Mouse (Mus musculus): ENCODE measurements around the gene Msantd4. TPM values are rescaled to one million over a fixed set of nuclear protein-coding genes. Genes with fewer than 3 reads are reported as not detected.
"Not testable (repeated sequence)": the region's sequence is repeated elsewhere in the genome, so short reads cannot be mapped to it uniquely, and the experiment has no call there.

Msantd4 gene
- 38.1 and 38.9 TPM in 2 replicates for polyA plus RNA-seq (2015; fragmentation: Nextera tagmentation; extraction: Ambion mirVana)

DNA sequence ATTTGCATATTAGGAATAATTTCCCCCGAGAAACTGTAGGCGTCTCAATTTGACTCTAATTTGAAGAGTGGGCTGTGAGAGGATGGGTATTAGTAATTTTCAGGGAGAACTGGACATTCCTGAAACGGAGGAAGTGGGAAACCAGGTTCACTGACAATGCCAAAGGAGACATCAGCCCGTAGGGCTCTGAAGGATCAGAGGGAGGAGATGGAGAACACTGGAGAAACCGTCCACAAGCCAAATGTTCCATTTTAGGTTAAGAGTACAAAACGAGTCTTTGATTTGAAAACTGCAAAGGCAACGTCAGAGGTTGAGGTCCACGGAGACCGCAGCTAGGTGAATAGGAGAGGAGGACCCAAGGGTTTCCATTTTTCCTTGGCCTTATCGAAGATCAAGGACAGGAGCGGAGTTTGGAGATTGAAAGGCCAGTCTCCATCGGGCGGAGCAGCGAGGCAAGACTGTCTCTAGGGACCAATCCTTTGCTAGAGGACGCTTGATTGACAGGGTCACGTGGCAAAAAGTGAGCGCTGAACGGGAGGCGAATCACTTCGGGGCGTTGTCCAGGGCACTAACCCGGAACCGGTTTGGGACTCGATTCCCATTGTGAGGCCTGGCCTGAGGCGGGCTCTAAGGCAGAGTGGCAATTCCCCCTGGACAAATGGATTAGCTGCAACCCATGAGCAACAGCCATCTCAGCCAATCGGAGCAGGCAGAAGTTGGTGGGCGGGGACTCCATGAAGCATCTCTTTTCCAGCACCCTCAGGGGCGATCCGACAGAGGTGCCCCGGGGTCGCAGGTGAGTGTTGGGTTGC, at the start of gene Msantd4:
Gene Msantd4, plus strand, starts transcription at position 735 of the 812 bp plus-strand sequence.
- H3K27ac ChIP-seq (ENCODE audit: low read length) = peak within 1 kb of the TSS; percentile 73
- ATAC-seq = peak; percentile 100
- 2% methylated on average over 31 of the region's 31 CpGs for WGBS
- no peaks in the 10 kb centered on the region; the same call in 1 of the 2 replicates for H3K36me3 ChIP-seq (ENCODE audit: control insufficient read depth, insufficient read depth, low read length)
- no peaks in the 10 kb centered on the region for H3K9me3 ChIP-seq (ENCODE audit: control insufficient read depth, low read length)
- peak within 1 kb of the TSS; percentile 72 for H3K4me2 ChIP-seq (ENCODE audit: low read depth, low read length)
- no peaks in the 10 kb centered on the region for H3K27me3 ChIP-seq (replicated peaks; ENCODE audit: control insufficient read depth, insufficient read depth, low read length)
- peak within 1 kb of the TSS; percentile 78 for H3K9ac ChIP-seq (ENCODE audit: low read depth, low read length)
- peak within 1 kb of the TSS; percentile 82 for H3K4me3 ChIP-seq (ENCODE audit: low read length)
- peaks cover 9% of the 10 kb centered on the region for H3K4me1 ChIP-seq (ENCODE audit: control insufficient read depth, insufficient read depth, low read length)

DNA sequence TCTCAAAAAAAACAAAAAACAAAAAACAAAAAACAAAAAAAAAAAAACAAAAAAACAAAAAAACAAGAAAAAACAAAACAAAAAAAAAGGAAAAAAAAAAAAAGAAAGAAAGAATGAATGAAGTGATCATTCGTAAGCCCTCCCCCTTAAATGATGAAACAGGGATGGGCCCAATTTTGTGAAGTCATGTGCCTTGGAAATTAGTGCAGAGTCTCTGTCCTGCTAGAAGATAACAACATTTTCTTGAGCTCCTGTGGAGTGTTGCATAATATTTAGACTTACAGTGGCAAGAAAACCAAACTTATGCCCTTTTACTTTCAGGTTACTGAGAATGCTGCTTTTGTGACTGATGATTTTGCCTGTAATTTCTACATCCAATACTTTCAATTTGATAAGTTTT, 23.2 kb upstream of the Msantd4 start:
- Histone ChIP-seq H3K4me2 (ENCODE audit: low read depth, low read length) (no peak overlapping the region), H3K9me3 (ENCODE audit: control insufficient read depth, low read length) (no peaks in the 10 kb centered on the region), H3K27ac (ENCODE audit: low read length) (no peak overlapping the region), H3K27me3 (replicated peaks; ENCODE audit: control insufficient read depth, insufficient read depth, low read length) (no peaks in the 10 kb centered on the region), H3K4me1 (ENCODE audit: control insufficient read depth, insufficient read depth, low read length) (no peaks in the 10 kb centered on the region), H3K9ac (ENCODE audit: low read depth, low read length) (no peak overlapping the region), H3K36me3 (ENCODE audit: control insufficient read depth, insufficient read depth, low read length) (no peaks in the 10 kb centered on the region), H3K4me3 (ENCODE audit: low read length) (no peak overlapping the region)
- no peak for ATAC-seq
- WGBS = 89% methylated on average over 1 of the region's 1 CpGs

DNA sequence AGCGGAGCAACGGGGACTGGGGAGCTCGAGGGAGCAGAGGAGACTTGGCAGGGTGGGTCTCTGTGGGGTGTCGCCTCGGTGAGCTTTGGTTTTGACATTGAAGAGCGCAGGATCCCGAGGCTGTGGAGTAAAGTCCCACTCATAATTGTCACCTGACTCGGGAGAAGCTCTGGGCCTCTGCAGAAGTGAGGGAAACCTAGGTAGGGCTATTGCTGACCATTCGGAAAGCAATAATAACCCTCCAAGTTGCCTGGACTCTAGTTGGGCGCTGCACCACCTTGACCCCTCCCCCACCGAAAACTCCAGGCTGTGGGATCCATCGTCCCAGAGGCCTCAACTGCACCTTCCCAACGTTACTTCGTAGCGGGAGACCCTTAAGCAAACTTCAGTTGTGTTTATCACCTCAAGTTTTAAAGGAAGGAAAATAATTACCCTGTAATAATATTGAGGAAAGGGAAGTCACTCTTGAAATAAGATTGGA, 318 bp downstream of the Msantd4 start:
- no peaks in the 10 kb centered on the region for H3K9me3 ChIP-seq (ENCODE audit: control insufficient read depth, low read length)
- peak overlapping the region; percentile 82 for H3K4me3 ChIP-seq (ENCODE audit: low read length)
- H3K4me1 ChIP-seq (ENCODE audit: control insufficient read depth, insufficient read depth, low read length) = peaks cover 9% of the 10 kb centered on the region
- peak overlapping the region; percentile 73 for H3K27ac ChIP-seq (ENCODE audit: low read length)
- H3K4me2 ChIP-seq (ENCODE audit: low read depth, low read length) = peak overlapping the region; percentile 45
- ATAC-seq = peak; percentile 83
- WGBS = under 1% methylated on average over 15 of the region's 15 CpGs
- peak overlapping the region; percentile 78 for H3K9ac ChIP-seq (ENCODE audit: low read depth, low read length)
- H3K27me3 ChIP-seq (replicated peaks; ENCODE audit: control insufficient read depth, insufficient read depth, low read length) = no peaks in the 10 kb centered on the region
- no peaks in the 10 kb centered on the region; the same call in 1 of the 2 replicates for H3K36me3 ChIP-seq (ENCODE audit: control insufficient read depth, insufficient read depth, low read length)

DNA sequence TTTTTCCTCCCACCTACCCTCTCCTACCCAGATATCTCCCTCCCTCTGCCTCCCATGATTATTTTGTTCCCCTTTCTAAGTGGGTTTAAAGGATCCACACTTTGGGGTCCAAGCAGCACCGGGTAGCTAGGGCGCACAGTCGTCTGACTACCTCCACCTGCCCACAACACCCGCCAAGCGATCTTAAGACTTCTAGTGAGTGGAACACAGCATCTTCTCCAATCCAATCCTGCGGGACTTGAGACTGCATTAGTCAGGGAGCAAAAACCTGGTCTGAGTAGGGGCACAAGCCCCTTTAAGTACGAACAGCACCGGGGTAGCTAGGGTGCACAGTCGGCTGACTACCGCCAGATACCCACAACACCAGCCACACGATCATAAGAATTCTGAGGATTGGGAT, 24.4 kb downstream of the Msantd4 start:
- H3K4me2 ChIP-seq (ENCODE audit: low read depth, low read length); ATAC-seq; H3K9me3 ChIP-seq (ENCODE audit: control insufficient read depth, low read length); H3K27me3 ChIP-seq (replicated peaks; ENCODE audit: control insufficient read depth, insufficient read depth, low read length); H3K27ac ChIP-seq (ENCODE audit: low read length); H3K36me3 ChIP-seq (ENCODE audit: control insufficient read depth, insufficient read depth, low read length); H3K4me1 ChIP-seq (ENCODE audit: control insufficient read depth, insufficient read depth, low read length); H3K4me3 ChIP-seq (ENCODE audit: low read length); H3K9ac ChIP-seq (ENCODE audit: low read depth, low read length): not testable (repeated sequence)
- 92% methylated on average over 11 of the region's 11 CpGs for WGBS

Small RNA genes within 50 kb of the gene (microRNA-seq; reads per million reads assigned to microRNA genes)
- not detected for gene Gm23992

Other genes with a start within 250 kb of the Msantd4 start
- gene Aasdhppt, start 67.1 kb upstream of the Msantd4 start, polyA plus RNA-seq (2015; fragmentation: Nextera tagmentation; extraction: Ambion mirVana) = 24.3 and 26.3 TPM in 2 replicates
- gene Kbtbd3, start 66.7 kb upstream of the Msantd4 start, polyA plus RNA-seq (2015; fragmentation: Nextera tagmentation; extraction: Ambion mirVana) = 4.7 and 5.1 TPM in 2 replicates

All from intestine, embryonic 16.5 days (tissue).